10 mouse cellular contexts compared by ENCODE assay signal in genomic region chr12:112894969-112895368, GRCm38 (mm10). TPM values are rescaled to one million over a fixed set of nuclear protein-coding genes. Genes with fewer than 3 reads are reported as not detected.
A peak's percentile ranks its signal among the peaks of the same experiment; 100 is the strongest.
DNase-seq lines count a peak whose midpoint lies in the region; ATAC-seq and TF ChIP-seq lines count a peak whose summit lies in the region.
"Had no signal": no experiment of that assay in that cellular context is flagged by ENCODE, and none has a peak within 500 bp of the region (broad histone marks: within the 10 kb centered on the region; RNA-seq: fewer than 3 reads in every experiment).

No protein-coding gene starts in this region.

- H3K36me3 ChIP-seq in hindbrain, embryonic 15.5 days = no peaks in the 10 kb centered on the region
- no peaks in the 10 kb centered on the region for H3K36me3 ChIP-seq in hindbrain, embryonic 11.5 days (ENCODE audit: control insufficient read depth, insufficient read depth, low read length)
- no peaks in the 10 kb centered on the region for H3K36me3 ChIP-seq in CH12.LX (replicated peaks in 1 of 2; ENCODE audit: control insufficient read depth in 1 of 2, insufficient read depth in 1 of 2, low read length in 1 of 2)
- no peaks in the 10 kb centered on the region for H3K36me3 ChIP-seq in limb, embryonic 10.5 days

- no peak for TF ChIP-seq EP300 in CH12.LX (IDR thresholded peaks at IDR 0.05; ENCODE audit: low read length)

- WGBS in hindbrain, embryonic 15.5 days = 76% methylated on average over 4 of the region's 4 CpGs
- WGBS in hindbrain, embryonic 11.5 days = 71% methylated on average over 4 of the region's 4 CpGs
- WGBS in limb, embryonic 10.5 days = 72% methylated on average over 4 of the region's 4 CpGs

- DNase-seq in hindbrain, embryonic 11.5 days (ENCODE audit: low spot score) = no peak
- no peak for DNase-seq in CH12.LX (ENCODE audit: extremely low read depth)
- DNase-seq in lung, postnatal 10 days = peak; percentile 56
- no peak for DNase-seq in limb, embryonic 10.5 days (ENCODE audit: low spot score)
- no peak for DNase-seq in spleen, postnatal 14 days (ENCODE audit: low spot score in 2 of 2)
- no peak for DNase-seq in spleen, postnatal 4 days (ENCODE audit: low spot score in 2 of 2)

- dilution Hi-C loops in CH12.LX (cut with MboI; ENCODE audit: extremely low pct_ligation_motif_present, extremely low pct_unique_long_range_greater_than_20kb, low sequenced_read_pairs) = no loop called here

- no peak for TF ChIP-seq CTCF in CH12.LX (conservative IDR thresholded peaks at IDR 0.05 in 1 of 2, IDR thresholded peaks at IDR 0.05 in 1 of 2; ENCODE audit: low read depth in 2 of 2, low read length in 2 of 2)

- 0 out of 2 replicates have a peak overlapping the region, but pooled peaks have one; percentile 21 for H3K27ac ChIP-seq in hindbrain, embryonic 15.5 days (replicated peaks)
- no peak overlapping the region for H3K27ac ChIP-seq in hindbrain, embryonic 11.5 days (ENCODE audit: low read depth, low read length)
- H3K27ac ChIP-seq in CH12.LX (ENCODE audit: insufficient read depth, low read depth) = no peak overlapping the region
- H3K27ac ChIP-seq in limb, embryonic 10.5 days = no peak overlapping the region

- no peaks in the 10 kb centered on the region for H3K27me3 ChIP-seq in hindbrain, embryonic 15.5 days
- H3K27me3 ChIP-seq in hindbrain, embryonic 11.5 days (ENCODE audit: control insufficient read depth, insufficient read depth, low read length) = no peaks in the 10 kb centered on the region
- peaks cover 53% of the 10 kb centered on the region for H3K27me3 ChIP-seq in CH12.LX (replicated peaks)
- no peaks in the 10 kb centered on the region for H3K27me3 ChIP-seq in limb, embryonic 10.5 days (ENCODE audit: low read depth, poor library complexity, severe bottlenecking)

- no peak overlapping the region for H3K4me2 ChIP-seq in hindbrain, embryonic 15.5 days
- no peak overlapping the region for H3K4me2 ChIP-seq in hindbrain, embryonic 11.5 days (replicated peaks; ENCODE audit: low read depth, low read length)
- H3K4me2 ChIP-seq in CH12.LX (ENCODE audit: insufficient read depth, low read depth, poor library complexity, severe bottlenecking) = peak overlapping the region; percentile 17; the same call in 1 of the 2 replicates

- no peak for TF ChIP-seq RAD21 in CH12.LX (IDR thresholded peaks at IDR 0.05; ENCODE audit: low read depth, low read length)

- no peaks in the 10 kb centered on the region for H3K9me3 ChIP-seq in hindbrain, embryonic 15.5 days
- H3K9me3 ChIP-seq in hindbrain, embryonic 11.5 days (ENCODE audit: control insufficient read depth, low read length) = no peaks in the 10 kb centered on the region
- peaks cover 6% of the 10 kb centered on the region for H3K9me3 ChIP-seq in CH12.LX (replicated peaks; ENCODE audit: low read length)
- H3K9me3 ChIP-seq in limb, embryonic 10.5 days (replicated peaks) = no peaks in the 10 kb centered on the region

- no peaks in the 10 kb centered on the region for H3K79me2 ChIP-seq in CH12.LX (replicated peaks; ENCODE audit: control insufficient read depth, extremely low read depth, insufficient read depth, poor library complexity, severe bottlenecking)

- no peak overlapping the region for H3K9ac ChIP-seq in hindbrain, embryonic 15.5 days
- no peak overlapping the region for H3K9ac ChIP-seq in hindbrain, embryonic 11.5 days (ENCODE audit: low read depth, low read length)
- H3K9ac ChIP-seq in CH12.LX (ENCODE audit: insufficient read depth, low read depth) = no peak overlapping the region

- no peak overlapping the region for H3K4me3 ChIP-seq in hindbrain, embryonic 15.5 days
- no peak overlapping the region for H3K4me3 ChIP-seq in hindbrain, embryonic 11.5 days (ENCODE audit: low read depth, low read length)
- H3K4me3 ChIP-seq in CH12.LX (replicated peaks in 1 of 3; ENCODE audit: low read depth in 2 of 3, low read length in 2 of 3, poor library complexity in 1 of 3) = peak overlapping the region in 1 of 3 experiments; percentile 16
- H3K4me3 ChIP-seq in limb, embryonic 10.5 days = no peak overlapping the region

- in situ Hi-C loops in CH12.LX (cut with MboI; ENCODE audit: low pct_ligation_motif_present, low pct_unique_long_range_greater_than_20kb, low sequenced_read_pairs) = no loop called here

- ATAC-seq in hindbrain, embryonic 15.5 days (ENCODE audit: low FRiP score, low read depth) = no peak
- ATAC-seq in hindbrain, embryonic 11.5 days (ENCODE audit: low FRiP score) = no peak
- peak; percentile 73 for ATAC-seq in granulocyte monocyte progenitor cell, adult 5-6 weeks (replicated peaks; ENCODE audit: poor library complexity, severe bottlenecking)

- no peak for TF ChIP-seq POLR2A in CH12.LX (IDR thresholded peaks at IDR 0.05; ENCODE audit: low read depth, low read length)

- H3K4me1 ChIP-seq in hindbrain, embryonic 15.5 days (replicated peaks) = peaks cover 15% of the 10 kb centered on the region
- 0 out of 2 replicates have a peak, but pooled peaks cover 2% of the 10 kb centered on the region for H3K4me1 ChIP-seq in hindbrain, embryonic 11.5 days (replicated peaks; ENCODE audit: control insufficient read depth, insufficient read depth, low read length)
- peaks cover 12 to 19% of the 10 kb centered on the region in 2 experiments for H3K4me1 ChIP-seq in CH12.LX (ENCODE audit: control insufficient read depth in 1 of 2, insufficient read depth in 2 of 2)
- H3K4me1 ChIP-seq in limb, embryonic 10.5 days = peaks cover 27% of the 10 kb centered on the region

TF ChIP-seq in CH12.LX, 34 proteins besides CTCF, POLR2A, EP300 and RAD21:
- TF ChIP-seq SIN3A (IDR thresholded peaks at IDR 0.05; ENCODE audit: low read length) = no peak
- TF ChIP-seq HCFC1 (IDR thresholded peaks at IDR 0.05; ENCODE audit: low read depth, low read length) = no peak
- 0 out of 2 replicates have a peak, but pooled peaks have one; percentile 14 for TF ChIP-seq ELF1 (IDR thresholded peaks at IDR 0.05; ENCODE audit: low read depth, low read length)

RNA-seq across cellular contexts. Expression of gene Gpr132, which starts 26.9 kb away (rescaled TPM):
- polyA plus RNA-seq in hindbrain, embryonic 15.5 days (2015; fragmentation: Nextera tagmentation; extraction: Ambion mirVana) = not detected in 2 replicates
- not detected in 2 replicates for polyA plus RNA-seq in hindbrain, embryonic 11.5 days (2014; fragmentation: Nextera tagmentation; extraction: Ambion mirVana)
- total RNA-seq in CH12.LX (2012; rRNA removed) (31.1 and 44.7 TPM in 2 replicates), CH12.LX (2014; rRNA removed) (19.4 and 24.4 TPM in 2 replicates)
- polyA plus RNA-seq in CH12.LX (2012; ENCODE audit: insufficient read length, low read depth) = 50.9 and 62.1 TPM in 2 replicates
- 10.4 and 20.5 TPM in 2 replicates for total RNA-seq in granulocyte monocyte progenitor cell, adult 5-6 weeks (2014; fragmentation: Nextera tagmentation)
- total RNA-seq in granulocyte monocyte progenitor cell, adult 5-6 weeks (2017) = 5.8 and 6.2 TPM in 2 replicates
- 0.11 TPM in 1 of 2 replicates, not detected in the other for polyA plus RNA-seq in limb, embryonic 10.5 days (2016; fragmentation: Nextera tagmentation; extraction: Ambion mirVana)
- total RNA-seq: gastrocnemius, adult 8-10 months; layer of hippocampus, postnatal 10 days had no signal

RNA-seq across cellular contexts. Expression of gene Jag2, which starts 34.6 kb away (rescaled TPM):
- 13.7 and 14.4 TPM in 2 replicates for polyA plus RNA-seq in hindbrain, embryonic 15.5 days (2015; fragmentation: Nextera tagmentation; extraction: Ambion mirVana)
- polyA plus RNA-seq in hindbrain, embryonic 11.5 days (2014; fragmentation: Nextera tagmentation; extraction: Ambion mirVana) = 4.2 and 4.7 TPM in 2 replicates
- total RNA-seq in CH12.LX (2012; rRNA removed) (3.8 and 7.6 TPM in 2 replicates), CH12.LX (2014; rRNA removed) (0.34 and 0.69 TPM in 2 replicates)
- polyA plus RNA-seq in CH12.LX (2012; ENCODE audit: insufficient read length, low read depth) = 0.59 and 0.80 TPM in 2 replicates
- 0.95 and 1.0 TPM in 2 replicates for total RNA-seq in granulocyte monocyte progenitor cell, adult 5-6 weeks (2014; fragmentation: Nextera tagmentation)
- 0.22 and 1.4 TPM in 2 replicates for total RNA-seq in granulocyte monocyte progenitor cell, adult 5-6 weeks (2017)
- 3.5 and 4.5 TPM in 2 replicates for polyA plus RNA-seq in limb, embryonic 10.5 days (2016; fragmentation: Nextera tagmentation; extraction: Ambion mirVana)

RNA-seq across cellular contexts. Expression of gene Nudt14, which starts 47.0 kb away (rescaled TPM):
- polyA plus RNA-seq in hindbrain, embryonic 15.5 days (2015; fragmentation: Nextera tagmentation; extraction: Ambion mirVana) = 52.3 and 60.9 TPM in 2 replicates
- polyA plus RNA-seq in hindbrain, embryonic 11.5 days (2014; fragmentation: Nextera tagmentation; extraction: Ambion mirVana) = 57.3 and 69.9 TPM in 2 replicates
- total RNA-seq in CH12.LX (2012; rRNA removed) (15.9 and 23.9 TPM in 2 replicates), CH12.LX (2014; rRNA removed) (17.7 and 19.7 TPM in 2 replicates)
- polyA plus RNA-seq in CH12.LX (2012; ENCODE audit: insufficient read length, low read depth) = 20.0 and 20.7 TPM in 2 replicates
- total RNA-seq in granulocyte monocyte progenitor cell, adult 5-6 weeks (2014; fragmentation: Nextera tagmentation) = 15.9 and 33.3 TPM in 2 replicates
- total RNA-seq in granulocyte monocyte progenitor cell, adult 5-6 weeks (2017) = 16.6 and 25.4 TPM in 2 replicates
- 76.7 and 79.7 TPM in 2 replicates for polyA plus RNA-seq in limb, embryonic 10.5 days (2016; fragmentation: Nextera tagmentation; extraction: Ambion mirVana)

Comparison
In these comparisons a context has a peak if more than half of its experiments do, and no peak if none do; other contexts are left out.
1. RNA of gene Gpr132, which starts 26.9 kb away (polyA plus RNA-seq): 50.9 to 62.1 TPM in CH12.LX; not detected in hindbrain, embryonic 15.5 days, 0.11 TPM in limb, embryonic 10.5 days and not detected in hindbrain, embryonic 11.5 days; every median in the first group is over 10 times any median in the second.